ENCODE assay signal across 23 mouse cellular contexts in the genomic region with DNA sequence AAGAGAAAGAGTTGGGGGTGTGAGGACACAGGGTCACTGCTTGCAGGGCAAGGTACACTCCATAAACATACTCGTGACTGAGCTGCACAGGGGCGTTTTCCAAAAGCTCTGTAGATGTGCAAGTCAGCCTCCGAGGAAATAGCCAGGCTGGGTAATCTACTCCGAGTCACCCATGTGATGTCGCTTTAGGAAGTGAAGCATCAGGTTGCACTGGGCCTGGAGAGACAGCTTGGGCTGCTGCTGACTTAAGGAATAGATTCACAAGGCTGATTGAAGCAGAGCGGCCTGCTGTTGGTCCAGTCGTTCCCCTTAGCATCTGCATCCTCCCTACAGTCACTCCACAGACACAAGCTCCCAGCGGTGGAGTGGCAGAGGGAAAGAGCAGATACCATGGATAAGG.
DNase-seq lines count a peak whose midpoint lies in the region; ATAC-seq and TF ChIP-seq lines count a peak whose summit lies in the region.
"Had no signal": no experiment of that assay in that cellular context is flagged by ENCODE, and none has a peak within 500 bp of the region (broad histone marks: within the 10 kb centered on the region; RNA-seq: fewer than 3 reads in every experiment).

No protein-coding gene starts in this region.

- H3K9ac ChIP-seq in forebrain, embryonic 15.5 days (replicated peaks): no peak overlapping the region
- no peak overlapping the region for H3K9ac ChIP-seq in forebrain, postnatal 0 days
- H3K9ac ChIP-seq in kidney, postnatal 0 days (ENCODE audit: low read depth, low read length): no peak overlapping the region
- H3K9ac ChIP-seq: hindbrain, embryonic 15.5 days; liver, embryonic 13.5 days; neural tube, embryonic 13.5 days; stomach, embryonic 15.5 days had no signal

- H3K9me3 ChIP-seq in forebrain, embryonic 15.5 days: no peaks in the 10 kb centered on the region
- no peaks in the 10 kb centered on the region for H3K9me3 ChIP-seq in forebrain, postnatal 0 days (ENCODE audit: low read length)
- no peaks in the 10 kb centered on the region for H3K9me3 ChIP-seq in kidney, postnatal 0 days (replicated peaks; ENCODE audit: low read length)
- H3K9me3 ChIP-seq: forebrain, embryonic 10.5 days; hindbrain, embryonic 15.5 days; liver, embryonic 13.5 days; neural tube, embryonic 13.5 days; stomach, embryonic 15.5 days had no signal

- no peak overlapping the region for H3K4me3 ChIP-seq in forebrain, embryonic 15.5 days
- H3K4me3 ChIP-seq in forebrain, postnatal 0 days (ENCODE audit: low read depth, low read length): no peak overlapping the region
- H3K4me3 ChIP-seq in kidney, postnatal 0 days (replicated peaks; ENCODE audit: low read depth, low read length): no peak overlapping the region
- H3K4me3 ChIP-seq: hindbrain, embryonic 15.5 days; liver, embryonic 13.5 days; neural tube, embryonic 13.5 days; stomach, embryonic 15.5 days had no signal

- H3K27ac ChIP-seq in forebrain, embryonic 15.5 days (replicated peaks): peak overlapping the region; percentile 76; the same call in 1 of the 2 replicates
- H3K27ac ChIP-seq in forebrain, postnatal 0 days (ENCODE audit: low read depth, low read length): no peak overlapping the region
- H3K27ac ChIP-seq in kidney, postnatal 0 days: no peak overlapping the region
- H3K27ac ChIP-seq: liver, embryonic 13.5 days; stomach, embryonic 15.5 days had no signal

- ATAC-seq in forebrain, embryonic 15.5 days (replicated peaks): no peak
- no peak for ATAC-seq in forebrain, postnatal 0 days
- ATAC-seq in kidney, postnatal 0 days (replicated peaks; ENCODE audit: low FRiP score, low read depth): no peak; the same call in 1 of the 2 replicates

- no peak for DNase-seq in forebrain, postnatal 0 days
- DNase-seq in kidney, postnatal 0 days (ENCODE audit: low spot score): peak; percentile 18
- no peak for DNase-seq in kidney, postnatal 10 days
- DNase-seq in 3T3-L1 (ENCODE audit: low read depth, low spot score): peak; percentile 55
- DNase-seq in embryo, embryonic 11 days: peak; percentile 41
- no peak for DNase-seq in ovary, postnatal 10 days (ENCODE audit: low spot score)
- DNase-seq in left cerebral cortex, adult 9 months (ENCODE audit: low spot score in 2 of 2): no peak
- DNase-seq: adrenal gland, adult 2 months; cerebellum, adult 11-12 months; gastrocnemius, postnatal 25 days; kidney, adult 2 months; kidney, postnatal 25 days; layer of hippocampus, postnatal 36 days; liver, embryonic 13.5 days; lung, adult 2 months; lung, postnatal 14 days; right cerebral cortex, adult 18-20 months; thymus, postnatal 25 days had no signal

- peaks cover 16% of the 10 kb centered on the region for H3K4me1 ChIP-seq in forebrain, embryonic 15.5 days
- H3K4me1 ChIP-seq in forebrain, postnatal 0 days (ENCODE audit: insufficient read depth): peaks cover 5% of the 10 kb centered on the region
- no peaks in the 10 kb centered on the region; the same call in 1 of the 2 replicates for H3K4me1 ChIP-seq in kidney, postnatal 0 days (replicated peaks; ENCODE audit: insufficient read depth, low read length)
- H3K4me1 ChIP-seq: liver, embryonic 13.5 days; stomach, embryonic 15.5 days had no signal

- WGBS in forebrain, embryonic 15.5 days: 79% methylated on average over 8 of the region's 8 CpGs
- 83% methylated on average over 8 of the region's 8 CpGs for whole genome bisulfite sequencing in forebrain, postnatal 0 days
- WGBS in kidney, postnatal 0 days: 41% methylated on average over 8 of the region's 8 CpGs

- H3K36me3 ChIP-seq in forebrain, embryonic 15.5 days: no peaks in the 10 kb centered on the region
- no peaks in the 10 kb centered on the region for H3K36me3 ChIP-seq in forebrain, postnatal 0 days (ENCODE audit: insufficient read depth)
- peaks cover 7% of the 10 kb centered on the region; the same call in 1 of the 2 replicates for H3K36me3 ChIP-seq in kidney, postnatal 0 days (ENCODE audit: insufficient read depth, low read length)
- H3K36me3 ChIP-seq: forebrain, embryonic 10.5 days; stomach, embryonic 15.5 days had no signal

- no peaks in the 10 kb centered on the region for H3K27me3 ChIP-seq in forebrain, embryonic 15.5 days
- H3K27me3 ChIP-seq in forebrain, postnatal 0 days (ENCODE audit: insufficient read depth, low read length): no peaks in the 10 kb centered on the region
- no peaks in the 10 kb centered on the region for H3K27me3 ChIP-seq in kidney, postnatal 0 days (ENCODE audit: insufficient read depth, low read length)
- H3K27me3 ChIP-seq: hindbrain, embryonic 15.5 days; liver, embryonic 13.5 days; stomach, embryonic 15.5 days had no signal

- no peak overlapping the region for H3K4me2 ChIP-seq in forebrain, embryonic 15.5 days (replicated peaks)
- H3K4me2 ChIP-seq in forebrain, postnatal 0 days (ENCODE audit: low read depth): no peak overlapping the region
- no peak overlapping the region for H3K4me2 ChIP-seq in kidney, postnatal 0 days (ENCODE audit: low read length)
- H3K4me2 ChIP-seq: liver, embryonic 13.5 days; stomach, embryonic 15.5 days had no signal

- TF ChIP-seq CTCF in forebrain, postnatal 0 days (IDR thresholded peaks at IDR 0.05; ENCODE audit: low read depth): no peak
- TF ChIP-seq CTCF in kidney, postnatal 0 days (IDR thresholded peaks at IDR 0.05; ENCODE audit: low read depth): no peak

Comparison
In these comparisons a context has a peak if more than half of its experiments do, and no peak if none do; other contexts are left out.
1. DNase-seq: peak in kidney, postnatal 0 days (single experiment), 3T3-L1 (single experiment) and embryo, embryonic 11 days (single experiment); none in forebrain, postnatal 0 days (single experiment), kidney, postnatal 10 days (single experiment), ovary, postnatal 10 days (single experiment) and left cerebral cortex, adult 9 months (0 of 2).